Mouse (Mus musculus): ENCODE data around the gene Klc3.

Gene Klc3

GRCm38 (mm10) chr7:19410766-19411344 lies 7.0 kb upstream of the Klc3 start:
- in situ Hi-C loops (cut with MboI, MseI) = no loop called here

GRCm38 (mm10) chr7:19409753-19410152 lies 5.8 kb upstream of the Klc3 start:
- in situ Hi-C loops (cut with MboI, MseI) = no loop called here

GRCm38 (mm10) chr7:19405417-19405816 lies 1.5 kb upstream of the Klc3 start:
- in situ Hi-C loops (cut with MboI, MseI) = no loop called here

- in situ Hi-C loops (cut with MboI, MseI) = loop anchor here (5.0 kb wide), 1 partner anchor 118 kb away; no protein-coding TSS in a partner anchor
Observed at GRCm38 (mm10) chr7:19404476-19404875, 572 bp upstream of the Klc3 start, which contains the start of gene Ckm. TSS of gene Ckm (plus strand) at chr7:19404776.

DNA sequence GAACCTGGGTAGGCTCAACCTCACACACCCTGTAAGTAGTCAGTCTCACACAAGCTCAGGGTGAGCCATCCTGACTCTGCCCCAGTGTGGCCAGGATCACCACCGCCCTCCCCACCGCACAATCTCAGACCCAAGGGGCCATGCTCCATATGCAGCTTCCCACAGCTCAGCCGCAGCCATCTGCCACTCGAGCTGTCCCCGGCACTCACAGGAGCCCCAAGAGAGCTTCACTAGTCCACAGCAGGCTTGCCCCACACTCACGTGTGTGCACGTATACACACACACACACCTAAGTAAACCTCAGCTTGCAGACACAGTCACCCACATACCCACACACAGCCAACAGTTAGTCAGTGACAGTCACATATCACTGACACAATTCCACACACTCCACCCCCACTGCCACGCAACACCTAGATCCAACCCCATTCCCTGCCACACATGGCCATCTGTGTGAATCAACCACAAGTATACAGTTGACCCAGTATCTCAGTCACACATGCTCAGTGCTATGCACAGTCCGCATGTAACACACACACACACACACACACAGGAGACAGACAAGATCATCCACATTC lies 1.3 kb downstream of the Klc3 start:
- in situ Hi-C loops (cut with MboI, MseI) = loop anchor here (5.0 kb wide), 1 partner anchor 120 kb away; no protein-coding TSS in a partner anchor

GRCm38 (mm10) chr7:19400946-19401345 lies 3.0 kb downstream of the Klc3 start:
- in situ Hi-C loops (cut with MboI, MseI) = loop anchor here (5.0 kb wide), 1 partner anchor 121 kb away; no protein-coding TSS in a partner anchor

DNA sequence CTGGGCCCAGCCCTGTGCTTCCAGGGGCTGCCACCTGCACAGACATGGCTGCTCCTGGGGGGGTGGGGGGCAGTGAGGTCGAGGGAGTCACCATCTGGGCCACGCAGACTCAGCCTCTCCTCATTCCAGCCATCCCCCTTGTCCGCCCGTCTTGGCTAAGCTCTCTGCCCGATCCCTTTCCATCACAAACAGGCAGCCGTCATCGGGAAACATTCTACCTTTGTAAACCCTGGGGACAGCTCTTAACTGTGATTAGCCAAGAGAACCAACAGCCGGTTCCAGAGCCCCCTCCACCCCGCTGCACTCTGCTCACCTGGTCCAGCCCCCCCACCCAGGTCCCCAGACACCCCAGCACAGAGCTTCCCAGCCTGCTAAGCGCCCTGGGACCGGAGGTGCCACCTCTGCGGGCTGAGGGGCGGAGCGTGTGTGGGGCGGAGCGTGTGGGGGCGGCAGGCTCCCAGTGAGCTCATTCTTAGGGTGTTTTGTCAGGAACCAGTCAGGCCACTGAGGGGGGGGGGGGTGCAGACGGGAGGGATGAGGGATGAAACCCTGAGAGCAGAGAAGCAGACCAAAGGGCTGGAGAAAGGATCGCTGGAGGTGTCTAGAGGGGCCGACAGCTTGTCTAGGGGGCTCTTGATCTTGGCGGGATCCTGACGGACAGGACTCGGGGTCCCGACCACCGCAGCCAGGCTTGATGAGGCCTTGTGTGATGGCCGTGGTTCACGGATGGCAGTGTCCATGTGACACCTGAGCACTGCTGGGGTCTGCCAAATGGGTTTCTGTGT lies 4.2 kb downstream of the Klc3 start:
- in situ Hi-C loops (cut with MboI, MseI) = loop anchor here (5.0 kb wide), 1 partner anchor 123 kb away; no protein-coding TSS in a partner anchor

DNA sequence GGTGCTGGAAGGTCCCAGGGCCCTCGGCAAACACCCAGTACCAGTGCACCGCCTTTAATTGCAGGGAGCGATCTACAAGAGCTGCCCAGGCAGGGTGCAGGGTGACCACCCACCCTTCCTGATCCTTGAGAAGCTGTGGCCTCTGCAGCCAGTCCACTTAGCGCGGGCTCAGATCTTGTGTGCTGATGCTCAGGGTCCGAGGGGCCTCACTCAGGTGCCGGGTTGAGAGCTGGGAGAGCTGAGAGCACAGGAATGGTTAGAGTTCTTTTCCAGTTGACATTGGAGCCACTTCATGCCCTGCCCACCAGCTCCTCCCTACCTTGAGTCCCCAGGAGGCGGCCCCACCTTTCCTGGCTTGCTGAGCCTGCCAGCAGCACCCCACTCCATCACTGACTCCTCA lies 9.4 kb downstream of the Klc3 start:
- in situ Hi-C loops (cut with MboI, MseI) = no loop called here

- in situ Hi-C loops (cut with MboI, MseI) = no loop called here
Observed at GRCm38 (mm10) chr7:19388699-19389413, 15.0 kb downstream of the Klc3 start.

DNA sequence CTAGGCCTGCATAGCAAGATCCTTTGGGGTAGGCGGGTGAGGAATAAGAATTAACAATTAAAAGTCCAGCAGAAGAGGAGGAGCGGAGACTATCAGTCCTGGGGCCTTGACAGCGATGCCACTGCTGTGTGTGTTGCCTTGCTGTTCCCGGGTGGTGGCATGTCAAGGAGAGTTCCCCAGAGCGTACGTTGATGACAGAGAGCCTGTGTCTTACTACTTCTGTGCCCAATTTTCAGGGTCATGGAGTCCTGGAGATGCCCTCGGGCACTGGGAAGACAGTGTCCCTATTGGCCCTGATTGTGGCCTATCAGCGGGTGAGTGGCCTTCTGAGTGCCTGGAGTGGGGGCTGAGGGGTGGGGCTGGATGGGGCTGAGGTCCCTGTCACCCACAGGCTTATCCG lies 20.2 kb downstream of the Klc3 start:
- in situ Hi-C loops (cut with MboI, MseI) = no loop called here

GRCm38 (mm10) chr7:19382166-19382541 lies 21.8 kb downstream of the Klc3 start:
- in situ Hi-C loops (cut with MboI, MseI) = no loop called here

DNA sequence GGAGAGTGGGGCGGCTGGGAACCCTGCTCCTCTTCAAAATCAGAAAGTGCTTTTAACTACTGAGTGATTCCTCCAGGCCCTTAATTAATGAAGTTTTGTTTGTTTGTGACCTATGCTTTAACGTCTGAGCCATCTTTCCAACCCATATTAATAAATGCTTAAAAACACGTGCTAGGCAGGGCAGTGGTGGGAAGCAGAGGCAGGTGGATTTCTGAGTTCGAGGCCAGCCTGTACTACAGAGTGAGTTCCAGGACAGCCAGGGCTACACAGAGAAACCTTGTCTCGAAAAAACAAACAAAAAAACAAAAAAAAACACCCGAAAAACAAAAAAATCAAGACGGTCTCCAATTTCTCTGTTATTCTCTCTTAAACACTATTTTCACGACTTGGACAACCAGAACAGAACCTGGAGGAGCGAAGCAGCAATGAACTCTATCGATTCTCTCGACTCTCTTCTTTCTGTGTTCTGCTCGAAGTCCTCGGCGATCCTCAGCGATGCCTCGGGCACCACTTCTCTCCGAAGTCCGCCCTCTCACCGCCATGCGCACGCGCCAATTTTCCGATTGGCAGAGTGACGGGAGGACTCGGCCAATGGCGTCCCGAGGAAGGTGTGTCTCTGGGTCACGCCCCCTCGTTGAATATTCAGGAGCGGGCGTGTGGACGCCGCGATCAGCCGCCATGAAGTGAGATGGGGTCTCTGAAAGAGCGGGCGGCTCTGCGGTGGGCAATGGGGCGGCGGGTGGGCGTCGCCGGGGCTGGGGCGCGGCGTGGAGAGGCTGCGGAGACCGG lies 22.3 kb downstream of the Klc3 start, which contains the start of gene Ercc2:
Gene Ercc2, plus strand, starts transcription at position 634 of the 789 bp plus-strand sequence.
- in situ Hi-C loops (cut with MboI, MseI) = no loop called here

DNA sequence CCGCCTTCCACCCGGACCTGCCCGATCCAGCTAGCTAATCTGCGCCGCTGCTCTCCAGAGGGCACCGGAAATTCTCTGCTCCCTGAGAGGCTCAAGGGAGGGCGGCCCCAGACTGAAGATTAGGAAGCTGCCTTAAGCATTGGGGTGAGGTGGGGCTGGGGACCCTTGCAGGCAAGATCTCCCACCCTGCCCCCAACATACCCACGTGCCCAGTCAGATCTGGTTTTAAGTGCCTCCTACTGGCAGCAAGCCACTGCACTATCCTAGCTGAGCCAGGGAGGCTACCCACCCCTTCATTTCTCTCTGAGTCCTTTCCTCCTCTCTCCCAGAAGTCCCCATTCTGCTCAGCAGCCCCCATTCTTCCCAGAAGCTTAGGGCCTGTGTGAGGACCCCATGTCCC lies 25.9 kb downstream of the Klc3 start:
- in situ Hi-C loops (cut with MboI, MseI) = no loop called here

DNA sequence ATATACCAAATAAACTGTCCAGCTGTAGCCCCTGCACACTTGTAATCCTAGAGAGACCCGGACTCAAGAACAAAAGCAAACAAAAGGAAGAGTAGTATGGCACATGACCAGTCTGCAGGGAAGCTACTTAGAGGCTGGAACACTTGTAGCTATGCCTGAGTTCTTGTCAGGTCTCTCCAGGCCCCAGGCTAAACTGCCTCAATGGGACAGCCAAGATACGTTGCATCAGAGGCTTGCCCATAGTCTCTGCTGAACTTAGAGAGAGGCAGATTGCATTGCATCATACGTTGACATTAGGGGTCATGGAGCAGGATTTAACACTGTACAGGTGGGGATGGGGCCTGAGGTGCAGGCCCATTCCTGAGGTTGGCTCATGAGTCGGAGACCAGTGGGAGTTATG lies 27.9 kb downstream of the Klc3 start:
- in situ Hi-C loops (cut with MboI, MseI) = no loop called here

GRCm38 (mm10) chr7:19375368-19375767 lies 28.5 kb downstream of the Klc3 start:
- in situ Hi-C loops (cut with MboI, MseI) = no loop called here

GRCm38 (mm10) chr7:19373367-19373766 lies 30.5 kb downstream of the Klc3 start:
- in situ Hi-C loops (cut with MboI, MseI) = no loop called here

DNA sequence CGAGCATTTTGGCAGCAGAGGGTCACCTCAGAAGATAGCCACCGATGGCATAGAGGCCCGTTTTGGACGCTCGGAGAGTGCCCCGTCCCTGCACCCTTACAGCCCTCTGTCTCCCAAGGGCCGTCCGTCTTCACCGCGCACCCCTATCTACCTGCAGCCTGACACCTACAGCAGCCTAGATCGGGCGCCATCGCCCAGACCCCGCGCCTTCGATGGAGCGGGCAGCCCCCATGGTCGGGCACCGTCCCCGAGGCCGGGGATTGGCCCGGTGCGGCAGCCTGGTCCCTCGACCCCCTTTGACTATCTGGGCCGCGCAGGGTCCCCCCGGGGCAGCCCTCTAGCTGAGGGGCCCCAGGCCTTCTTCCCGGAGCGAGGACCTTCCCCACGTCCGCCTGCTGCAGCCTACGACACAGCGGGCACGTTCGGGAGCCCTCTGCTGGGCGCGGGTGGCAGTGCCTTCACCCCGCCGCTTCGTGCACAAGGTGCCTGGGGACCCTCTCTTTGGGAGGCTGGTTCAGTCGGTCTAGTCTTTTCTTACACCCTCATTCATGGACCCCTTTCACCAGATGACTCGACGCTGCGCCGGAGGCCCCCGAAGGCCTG lies 34.0 kb downstream of the Klc3 start:
- in situ Hi-C loops (cut with MboI, MseI) = loop anchor here (10.0 kb wide), 1 partner anchor 65 kb away; no protein-coding TSS in a partner anchor

GRCm38 (mm10) chr7:19368380-19368779 lies 35.5 kb downstream of the Klc3 start:
- in situ Hi-C loops (cut with MboI, MseI) = loop anchor here (10.0 kb wide), 1 partner anchor 64 kb away; no protein-coding TSS in a partner anchor

DNA sequence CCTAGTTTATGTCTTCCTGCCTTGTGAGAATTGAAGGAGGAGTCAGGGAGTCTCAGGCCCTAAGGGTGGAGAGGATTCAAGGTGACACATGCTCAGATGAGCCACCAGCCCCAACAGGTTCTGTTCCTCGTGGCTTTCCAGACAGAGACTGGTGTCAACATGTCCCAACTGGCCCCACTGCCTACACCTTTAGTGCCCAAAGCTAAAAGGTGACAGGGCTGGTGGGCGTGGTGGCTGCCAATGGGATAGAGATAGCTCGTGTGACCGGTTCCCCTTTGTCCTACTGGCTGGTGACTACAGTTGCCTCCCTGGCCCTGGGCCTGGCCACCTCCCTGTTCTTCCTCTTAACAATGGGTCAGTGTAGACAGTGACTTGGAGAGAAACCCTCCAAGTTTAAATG lies 38.5 kb downstream of the Klc3 start:
- in situ Hi-C loops (cut with MboI, MseI) = loop anchor here (10.0 kb wide), 1 partner anchor 61 kb away; no protein-coding TSS in a partner anchor

- in situ Hi-C loops (cut with MboI, MseI) = loop anchor here (10.0 kb wide), 1 partner anchor 59 kb away; no protein-coding TSS in a partner anchor
Observed at GRCm38 (mm10) chr7:19363881-19364280, 40.0 kb downstream of the Klc3 start.
